Mouse (Mus musculus) kidney, embryonic 16.5 days (tissue): ENCODE results near the gene Dnah12. TPM values are rescaled to one million over a fixed set of nuclear protein-coding genes. Genes with fewer than 3 reads are reported as not detected.

Source experiments
- ATAC-seq: fragments of 200-750 bp; cut with Nextera tagmentation; 2 replicates; pipeline ENCODE4 v1.8.0; 2017; ENCODE audit warnings: moderate TSS enrichment; ENCODE audit not compliant: low FRiP score, low TSS enrichment
- H3K27ac ChIP-seq: fragments of 300-500 bp; sonication (generic); 2 replicates; pipeline ENCODE4 v1.5.1; 2014; ENCODE audit warnings: low read length
- H3K27me3 ChIP-seq: fragments of 300-500 bp; sonication (generic); 2 replicates; pipeline ENCODE4 v1.6.1; 2014; ENCODE audit warnings: low read length, control low read depth, mixed read lengths; ENCODE audit not compliant: insufficient read depth
- H3K36me3 ChIP-seq: fragments of 300-500 bp; sonication (generic); 2 replicates; pipeline ENCODE4 v1.6.1; 2014; ENCODE audit warnings: low read length, control low read depth, mixed read lengths; ENCODE audit not compliant: insufficient read depth
- H3K4me1 ChIP-seq: fragments of 300-500 bp; sonication (generic); 2 replicates; pipeline ENCODE4 v1.6.1; 2014; ENCODE audit warnings: low read length, control low read depth, mixed read lengths; ENCODE audit not compliant: insufficient read depth
- H3K4me2 ChIP-seq: fragments of 300-500 bp; sonication (generic); replicated peaks from 2 replicates; pipeline ENCODE4 v1.6.1; 2014; ENCODE audit warnings: low read depth, low read length
- H3K4me3 ChIP-seq: fragments of 300-500 bp; sonication (generic); 2 replicates; pipeline ENCODE4 v1.5.1; 2014; ENCODE audit warnings: mild to moderate bottlenecking, low read length
- H3K9ac ChIP-seq: fragments of 300-500 bp; sonication (generic); replicated peaks from 2 replicates; pipeline ENCODE4 v1.6.1; 2014; ENCODE audit warnings: low read length
- H3K9me3 ChIP-seq: fragments of 300-500 bp; sonication (generic); 2 replicates; pipeline ENCODE4 v1.6.1; 2016; ENCODE audit warnings: low read length, control low read depth
- WGBS: fragments of 180-500 bp; shearing (Covaris S2); extraction: QIAGEN DNeasy Blood & Tissue Kit; methylation state at CpG from one replicate; pipeline ENCODE4 v1.1.7; 2014; 5-methylcytosine and 5-hydroxymethylcytosine counted together
- polyA plus RNA-seq: library from polyadenylated mRNA; unstranded; fragments of >200 nt; fragmentation: Nextera tagmentation; extraction: Ambion mirVana; gene quantifications from 2 replicates; pipeline ENCODE4 v1.2.1, GENCODE M21; 2015

Dnah12 gene
- polyA plus RNA-seq, 1 experiment from 2014 or later = 0.21 TPM

DNA sequence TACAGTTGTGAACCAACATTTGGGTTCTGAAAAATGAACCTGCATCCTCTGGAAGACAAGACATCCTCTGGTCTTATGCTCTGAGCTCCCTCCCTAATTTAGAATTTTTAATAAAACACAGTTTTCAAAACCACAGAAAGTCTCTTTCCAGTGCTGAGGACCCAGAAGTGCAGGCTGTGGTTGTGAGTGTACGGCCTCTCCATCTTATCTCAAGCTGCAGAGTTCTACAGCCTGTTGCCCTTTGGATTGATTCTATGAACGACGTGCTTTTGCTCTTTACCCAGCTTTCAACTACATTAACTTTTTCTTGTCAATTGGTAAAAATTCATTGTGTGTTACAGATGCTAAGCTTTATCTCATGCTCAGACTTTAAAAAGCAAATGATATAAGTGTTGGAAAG, 105.3 kb downstream of the Dnah12 start:
- no peak overlapping the region for H3K9ac ChIP-seq
- no peak overlapping the region for H3K4me2 ChIP-seq
- H3K4me1 ChIP-seq = no peaks in the 10 kb centered on the region
- H3K4me3 ChIP-seq = no peak overlapping the region
- no peaks in the 10 kb centered on the region for H3K9me3 ChIP-seq
- no peak for ATAC-seq
- 85% methylated on average over 3 of the region's 3 CpGs for WGBS
- no peaks in the 10 kb centered on the region for H3K27me3 ChIP-seq
- H3K27ac ChIP-seq = no peak overlapping the region
- no peaks in the 10 kb centered on the region for H3K36me3 ChIP-seq

DNA sequence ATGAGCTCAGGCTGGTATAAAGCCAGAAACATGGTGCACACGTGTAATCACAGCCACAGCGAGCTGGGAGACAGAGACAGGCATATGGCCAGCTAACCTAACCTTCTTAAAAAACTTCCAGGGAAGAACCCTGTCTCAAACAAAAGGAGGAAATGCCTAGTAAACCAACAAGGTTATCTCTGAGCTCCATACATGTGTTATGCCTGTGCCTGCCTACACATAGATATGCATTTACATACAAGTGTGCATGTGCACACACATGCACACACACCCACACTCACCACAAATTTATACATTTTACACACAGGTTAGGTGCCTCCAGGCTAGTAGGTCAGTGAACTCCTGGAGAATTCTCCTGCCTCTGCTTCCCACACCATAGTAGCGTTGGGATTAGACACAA, 106.2 kb downstream of the Dnah12 start:
- H3K4me3 ChIP-seq = no peak overlapping the region
- no peak overlapping the region for H3K27ac ChIP-seq
- H3K4me1 ChIP-seq = no peaks in the 10 kb centered on the region
- H3K9ac ChIP-seq = no peak overlapping the region
- no peak for ATAC-seq
- no peak overlapping the region for H3K4me2 ChIP-seq
- 70% methylated on average over 3 of the region's 3 CpGs for WGBS
- no peaks in the 10 kb centered on the region for H3K9me3 ChIP-seq
- H3K36me3 ChIP-seq = no peaks in the 10 kb centered on the region
- no peaks in the 10 kb centered on the region for H3K27me3 ChIP-seq

DNA sequence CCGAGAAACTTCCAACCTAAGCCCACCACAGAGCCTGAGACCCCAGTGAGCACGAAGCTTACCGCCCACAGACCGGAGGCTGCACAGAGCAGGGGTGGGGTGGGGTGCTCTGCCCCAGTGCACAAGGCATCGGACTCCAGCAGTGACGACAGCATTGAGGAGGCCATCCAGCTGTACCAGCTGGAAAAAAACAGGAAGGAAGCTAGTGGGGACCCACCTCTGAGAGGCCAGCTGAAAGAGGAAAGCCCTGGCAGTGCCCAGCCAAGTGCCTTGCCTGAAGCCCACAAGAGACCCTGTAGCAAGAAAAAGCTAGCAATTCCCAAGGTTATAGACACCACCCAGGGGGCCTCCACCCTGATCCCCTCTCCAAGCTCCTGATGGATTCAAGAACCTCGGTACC, 112.4 kb downstream of the Dnah12 start:
- Histone ChIP-seq H3K36me3 (no peaks in the 10 kb centered on the region), H3K9ac (no peak overlapping the region), H3K27me3 (no peaks in the 10 kb centered on the region), H3K4me3 (no peak overlapping the region), H3K9me3 (no peaks in the 10 kb centered on the region), H3K4me2 (no peak overlapping the region), H3K27ac (no peak overlapping the region), H3K4me1 (peaks cover 3% of the 10 kb centered on the region; the same call in 1 of the 2 replicates)
- 49% methylated on average over 7 of the region's 7 CpGs for WGBS
- ATAC-seq = no peak

DNA sequence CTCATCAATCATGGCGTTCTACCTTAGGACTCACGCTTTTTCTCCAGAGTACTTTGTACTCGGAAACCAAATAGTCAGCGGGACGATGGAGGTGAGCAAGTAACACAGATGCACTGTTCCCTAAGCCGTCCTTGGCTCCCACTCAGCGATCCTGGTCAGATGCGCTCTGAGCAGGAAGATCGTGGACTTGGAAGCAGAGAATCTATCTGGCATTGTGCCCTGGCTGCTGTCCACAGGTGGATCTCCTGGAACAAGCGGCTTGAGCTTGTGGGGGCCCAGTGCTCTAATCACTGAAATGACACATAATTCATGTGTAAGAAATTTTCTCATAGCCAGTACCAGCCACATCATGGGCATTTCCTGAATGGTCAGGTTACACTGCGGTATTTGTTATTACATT, 119.7 kb downstream of the Dnah12 start:
- WGBS = 83% methylated on average over 11 of the region's 11 CpGs
- no peaks in the 10 kb centered on the region for H3K4me1 ChIP-seq
- no peak overlapping the region for H3K4me2 ChIP-seq
- H3K27me3 ChIP-seq = no peaks in the 10 kb centered on the region
- H3K9me3 ChIP-seq = no peaks in the 10 kb centered on the region
- H3K27ac ChIP-seq = no peak overlapping the region
- H3K9ac ChIP-seq = no peak overlapping the region
- H3K4me3 ChIP-seq = no peak overlapping the region
- ATAC-seq = no peak
- H3K36me3 ChIP-seq = no peaks in the 10 kb centered on the region

DNA sequence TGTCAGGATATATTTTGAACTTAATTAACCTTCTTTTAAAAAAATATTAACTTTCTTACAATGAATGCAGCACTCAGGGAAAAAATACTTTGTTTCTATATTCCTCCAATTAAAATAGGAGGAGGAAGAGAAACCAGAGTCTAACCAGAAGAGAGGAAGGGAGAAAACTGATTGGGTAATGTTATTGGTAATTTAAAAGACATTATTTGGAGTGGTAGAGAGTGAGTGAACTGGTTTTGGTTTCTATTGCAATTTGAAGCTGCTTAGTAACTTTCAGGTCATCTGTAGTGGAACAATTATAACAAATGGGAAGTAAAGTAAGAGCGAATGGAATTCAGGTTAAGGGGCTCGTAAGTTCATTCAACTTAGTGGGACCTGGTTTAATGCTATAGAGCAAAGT, 120.8 kb downstream of the Dnah12 start:
- Histone ChIP-seq H3K9ac (no peak overlapping the region), H3K4me1 (no peaks in the 10 kb centered on the region), H3K36me3 (no peaks in the 10 kb centered on the region), H3K4me2 (no peak overlapping the region), H3K27me3 (no peaks in the 10 kb centered on the region), H3K4me3 (no peak overlapping the region), H3K9me3 (no peaks in the 10 kb centered on the region), H3K27ac (no peak overlapping the region)
- WGBS = 98% methylated on average over 2 of the region's 2 CpGs
- no peak for ATAC-seq

DNA sequence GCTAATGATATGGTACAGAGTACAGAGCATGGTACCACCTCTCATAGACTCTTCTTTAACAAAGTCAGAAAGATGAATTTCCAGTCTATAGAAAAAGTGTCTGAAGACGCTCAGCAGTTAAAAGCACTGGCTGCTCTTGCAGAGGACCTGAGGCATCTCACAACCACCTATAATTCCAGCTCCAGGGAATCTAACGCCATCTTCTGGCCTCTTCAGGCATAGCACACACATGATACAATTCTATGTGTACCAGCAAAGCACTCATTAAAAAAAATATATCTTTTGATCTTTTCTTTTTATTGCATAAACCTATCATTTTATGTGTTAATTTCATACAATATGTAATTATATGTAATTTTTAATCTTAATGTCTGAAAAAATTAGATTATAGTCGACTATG, 121.8 kb downstream of the Dnah12 start:
- Histone ChIP-seq H3K27me3 (no peaks in the 10 kb centered on the region), H3K9me3 (no peaks in the 10 kb centered on the region), H3K36me3 (no peaks in the 10 kb centered on the region), H3K4me2 (no peak overlapping the region), H3K9ac (no peak overlapping the region), H3K27ac (no peak overlapping the region), H3K4me3 (no peak overlapping the region), H3K4me1 (no peaks in the 10 kb centered on the region)
- 60% methylated on average over 3 of the region's 3 CpGs for WGBS
- no peak for ATAC-seq

DNA sequence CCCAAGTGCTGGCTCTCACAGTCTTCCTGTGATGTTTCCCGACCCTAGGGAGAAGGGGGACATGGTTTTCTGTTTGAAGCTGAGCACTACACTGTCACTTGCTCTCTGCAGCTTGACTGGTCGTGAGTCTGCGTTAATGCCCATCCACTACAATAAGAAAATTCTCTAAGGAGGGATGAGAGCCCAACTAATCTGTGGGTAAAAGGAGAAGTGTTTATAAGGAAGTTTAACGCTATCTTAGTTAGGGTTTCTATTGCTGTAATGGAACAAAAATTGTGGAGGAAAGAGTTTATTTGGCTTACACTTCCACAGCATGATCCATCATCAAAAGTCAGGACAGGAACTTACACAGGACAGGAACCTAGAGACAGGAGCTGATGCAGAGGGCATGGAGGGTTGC, 123.7 kb downstream of the Dnah12 start:
- H3K27me3 ChIP-seq = no peaks in the 10 kb centered on the region
- H3K36me3 ChIP-seq = no peaks in the 10 kb centered on the region
- no peak for ATAC-seq
- no peaks in the 10 kb centered on the region for H3K9me3 ChIP-seq
- 79% methylated on average over 4 of the region's 4 CpGs for WGBS
- no peaks in the 10 kb centered on the region for H3K4me1 ChIP-seq
- no peak overlapping the region for H3K4me3 ChIP-seq
- H3K4me2 ChIP-seq = no peak overlapping the region
- H3K27ac ChIP-seq = no peak overlapping the region
- H3K9ac ChIP-seq = no peak overlapping the region

DNA sequence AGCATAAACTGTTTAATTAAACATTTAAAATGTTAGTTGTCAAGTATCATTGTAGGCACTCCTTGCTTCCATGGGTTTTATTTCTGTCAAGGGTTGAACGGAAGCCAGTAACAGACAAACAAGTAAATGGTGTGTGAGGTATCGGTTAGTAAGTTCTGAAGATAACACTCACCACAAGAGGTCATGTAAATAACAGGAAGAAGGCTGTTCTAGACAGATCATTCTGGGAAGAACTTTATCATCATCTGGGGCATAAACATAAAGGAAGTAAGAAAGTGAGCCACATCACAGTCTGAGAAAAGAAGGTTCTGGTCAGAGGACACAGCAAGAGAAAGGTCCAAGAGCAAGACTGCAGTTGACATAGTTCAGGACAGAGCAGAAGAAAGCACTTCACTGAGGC, 132.9 kb downstream of the Dnah12 start:
- 73% methylated on average over 2 of the region's 2 CpGs for WGBS
- ATAC-seq = no peak
- no peak overlapping the region for H3K4me3 ChIP-seq
- H3K9me3 ChIP-seq = no peaks in the 10 kb centered on the region
- no peak overlapping the region for H3K4me2 ChIP-seq
- no peaks in the 10 kb centered on the region for H3K36me3 ChIP-seq
- no peak overlapping the region for H3K27ac ChIP-seq
- no peaks in the 10 kb centered on the region for H3K27me3 ChIP-seq
- no peak overlapping the region for H3K9ac ChIP-seq
- no peaks in the 10 kb centered on the region for H3K4me1 ChIP-seq

DNA sequence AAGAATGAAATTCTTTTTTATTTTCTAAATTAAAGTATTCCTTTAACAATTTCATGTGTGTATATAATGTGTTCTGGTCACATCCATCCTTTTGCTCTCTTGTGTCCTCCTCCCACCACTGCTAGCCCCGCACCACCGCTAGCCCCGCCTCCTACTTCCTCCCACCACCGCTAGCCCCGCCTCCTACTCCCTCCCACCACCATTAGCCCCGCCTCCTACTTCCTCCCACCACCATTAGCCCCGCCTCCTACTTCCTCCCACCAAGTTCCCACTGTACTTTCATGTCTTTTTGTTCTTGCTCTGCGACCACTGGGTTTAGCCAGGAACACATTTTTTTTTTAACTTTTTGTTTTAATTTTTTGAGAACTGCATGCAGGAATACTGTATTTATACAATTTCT, 160.0 kb downstream of the Dnah12 start:
- WGBS = 75% methylated on average over 8 of the region's 8 CpGs
- ATAC-seq = no peak

DNA sequence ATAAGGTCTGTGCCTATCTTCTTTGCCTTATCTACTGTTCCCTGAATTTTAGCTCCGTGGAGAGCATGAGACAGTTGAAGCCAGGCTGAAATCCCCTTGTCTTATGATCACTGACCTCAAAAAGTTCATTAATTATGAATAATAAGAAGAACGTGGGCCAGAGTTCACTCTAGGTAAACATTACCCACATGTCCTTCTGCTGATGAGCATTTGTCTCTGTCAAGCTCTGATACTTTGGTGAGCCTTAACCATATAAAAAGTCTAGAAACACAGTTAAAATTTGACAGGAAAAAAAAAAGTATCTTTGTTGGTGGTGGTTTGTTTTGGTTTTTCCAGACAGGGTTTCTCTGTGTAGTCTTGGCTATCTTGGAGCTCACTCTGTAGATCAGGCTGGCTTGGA, 161.0 kb downstream of the Dnah12 start:
- no peak for ATAC-seq

More for the DNA sequence above, 160.0 kb downstream of the Dnah12 start:
- Histone ChIP-seq H3K27me3 (no peaks in the 10 kb centered on the region), H3K9ac (no peak overlapping the region), H3K9me3 (no peaks in the 10 kb centered on the region), H3K4me3 (no peak overlapping the region), H3K4me1 (no peaks in the 10 kb centered on the region), H3K4me2 (no peak overlapping the region), H3K27ac (no peak overlapping the region), H3K36me3 (no peaks in the 10 kb centered on the region)

DNA sequence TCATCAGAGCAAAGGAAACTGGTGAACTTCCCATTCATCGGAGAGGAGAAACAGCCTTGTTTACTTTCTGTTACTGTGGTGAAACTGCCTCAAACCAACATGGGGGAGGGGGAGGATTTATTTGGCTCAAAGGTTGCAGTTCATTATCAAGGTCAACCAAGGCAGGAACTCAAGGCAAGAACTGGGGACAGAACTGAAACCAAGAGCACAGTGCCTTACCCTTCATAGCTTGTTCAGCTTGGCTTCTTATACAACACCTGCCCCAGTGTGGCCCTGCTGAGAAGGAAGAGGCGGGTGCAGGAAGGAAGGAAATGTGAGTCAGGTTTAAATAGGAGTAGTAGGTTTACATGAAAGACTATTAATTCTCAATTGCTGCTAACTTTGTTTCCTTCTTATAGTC, 165.3 kb downstream of the Dnah12 start:
- H3K36me3 ChIP-seq = no peaks in the 10 kb centered on the region
- H3K27ac ChIP-seq = no peak overlapping the region
- no peak for ATAC-seq
- no peak overlapping the region for H3K9ac ChIP-seq
- H3K27me3 ChIP-seq = no peaks in the 10 kb centered on the region
- no peak overlapping the region for H3K4me2 ChIP-seq
- 54% methylated on average over 2 of the region's 2 CpGs for WGBS
- H3K4me3 ChIP-seq = no peak overlapping the region
- no peaks in the 10 kb centered on the region for H3K9me3 ChIP-seq
- no peaks in the 10 kb centered on the region for H3K4me1 ChIP-seq

More for the DNA sequence above, 161.0 kb downstream of the Dnah12 start:
- no peaks in the 10 kb centered on the region for H3K4me1 ChIP-seq
- no peaks in the 10 kb centered on the region for H3K9me3 ChIP-seq
- no peak overlapping the region for H3K27ac ChIP-seq
- no peak overlapping the region for H3K4me2 ChIP-seq
- WGBS = 56% methylated on average over 2 of the region's 2 CpGs
- no peaks in the 10 kb centered on the region for H3K36me3 ChIP-seq
- H3K27me3 ChIP-seq = no peaks in the 10 kb centered on the region
- H3K9ac ChIP-seq = no peak overlapping the region
- H3K4me3 ChIP-seq = no peak overlapping the region
